Mouse (Mus musculus) embryonic facial prominence, embryonic 14.5 days (tissue): ENCODE data around the gene Fbxl16. TPM values are rescaled to one million over a fixed set of nuclear protein-coding genes. Genes with fewer than 3 reads are reported as not detected.

Experiments used
- ATAC-seq: fragments of 200-750 bp; cut with Nextera tagmentation; 2 replicates; pipeline ENCODE4 v1.8.0; 2017; ENCODE audit warnings: low read depth, moderate number of reproducible peaks, moderate TSS enrichment
- DNase-seq: peaks from one replicate; pipeline ENCODE4 v3.0.0-alpha.2; 2015; ENCODE audit warnings: low spot score
- H3K27ac ChIP-seq: fragments of 300-500 bp; sonication (generic); replicated peaks from 2 replicates; pipeline ENCODE4 v1.5.1; 2014; ENCODE audit warnings: low read depth, mild to moderate bottlenecking, low read length, moderate library complexity
- H3K27me3 ChIP-seq: fragments of 300-500 bp; sonication (generic); replicated peaks from 2 replicates; pipeline ENCODE4 v1.6.1; 2014; ENCODE audit warnings: low read length; ENCODE audit not compliant: control insufficient read depth, insufficient read depth
- H3K36me3 ChIP-seq: fragments of 300-500 bp; sonication (generic); 2 replicates; pipeline ENCODE4 v1.6.1; 2014; ENCODE audit warnings: low read length, mixed read lengths; ENCODE audit not compliant: control insufficient read depth, insufficient read depth
- H3K4me1 ChIP-seq: fragments of 300-500 bp; sonication (generic); 2 replicates; pipeline ENCODE4 v1.6.1; 2014; ENCODE audit warnings: antibody characterized with exemption, low read length; ENCODE audit not compliant: control insufficient read depth, insufficient read depth
- H3K4me2 ChIP-seq: fragments of 300-500 bp; sonication (generic); 2 replicates; pipeline ENCODE4 v1.6.1; 2014; ENCODE audit warnings: low read depth, mild to moderate bottlenecking, low read length, moderate library complexity, mixed read lengths
- H3K4me3 ChIP-seq: fragments of 300-500 bp; sonication (generic); 2 replicates; pipeline ENCODE4 v1.5.1; 2014; ENCODE audit warnings: low read depth, mild to moderate bottlenecking, low read length
- H3K9ac ChIP-seq: fragments of 300-500 bp; sonication (generic); 2 replicates; pipeline ENCODE4 v1.6.1; 2014; ENCODE audit warnings: low read depth, mild to moderate bottlenecking, low read length, moderate library complexity, mixed read lengths
- H3K9me3 ChIP-seq: fragments of 300-500 bp; sonication (generic); 2 replicates; pipeline ENCODE4 v1.6.1; 2016; ENCODE audit warnings: low read length; ENCODE audit not compliant: control insufficient read depth
- WGBS: fragments of 180-500 bp; shearing (Covaris S2); extraction: QIAGEN DNeasy Blood & Tissue Kit; methylation state at CpG from one replicate; pipeline ENCODE4 v1.1.7; 2014; 5-methylcytosine and 5-hydroxymethylcytosine counted together
- polyA plus RNA-seq: library from polyadenylated mRNA; unstranded; fragments of >200 nt; fragmentation: Nextera tagmentation; extraction: Ambion mirVana; gene quantifications from 2 replicates; pipeline ENCODE4 v1.2.1, GENCODE M21; 2014

Gene Fbxl16
- polyA plus RNA-seq, 1 experiment from 2014 or later, result 3.4 TPM

- ATAC-seq, result no peak; the same call in 1 of the 2 replicates
Observed at GRCm38 (mm10) chr17:25818851-25819780, 10.2 kb downstream of the Fbxl16 start.

GRCm38 (mm10) chr17:25823452-25823851 lies 14.6 kb downstream of the Fbxl16 start, which contains the start of gene Wdr24:
Wdr24 (plus strand) TSS chr17:25823627.
- Histone ChIP-seq H3K9ac (peak within 1 kb of the TSS; percentile 76), H3K4me1 (peaks cover 12% of the 10 kb centered on the region), H3K4me2 (peak within 1 kb of the TSS; percentile 98), H3K27me3 (peaks cover 28% of the 10 kb centered on the region), H3K4me3 (peak within 1 kb of the TSS; percentile 74), H3K9me3 (no peaks in the 10 kb centered on the region), H3K27ac (peak within 1 kb of the TSS; percentile 29; the same call in 1 of the 2 replicates), H3K36me3 (peaks cover 23% of the 10 kb centered on the region)
- peak; percentile 79 for ATAC-seq
- WGBS, result 0% methylated on average over 18 of the region's 18 CpGs
- peak; percentile 95 for DNase-seq

More at GRCm38 (mm10) chr17:25818851-25819780, 10.2 kb downstream of the Fbxl16 start:
- H3K4me1 ChIP-seq, result peaks cover 3% of the 10 kb centered on the region
- H3K4me2 ChIP-seq, result peak overlapping the region; percentile 31
- peak; percentile 21 for DNase-seq
- no peak overlapping the region for H3K27ac ChIP-seq
- no peaks in the 10 kb centered on the region for H3K36me3 ChIP-seq
- H3K27me3 ChIP-seq, result peaks cover 37% of the 10 kb centered on the region
- 0 out of 2 replicates have a peak overlapping the region, but pooled peaks have one; percentile 6 for H3K4me3 ChIP-seq
- H3K9ac ChIP-seq, result no peak overlapping the region; the same call in 1 of the 2 replicates
- WGBS, result 9% methylated on average over 34 of the region's 46 CpGs
- no peaks in the 10 kb centered on the region for H3K9me3 ChIP-seq

- peaks cover 17% of the 10 kb centered on the region for H3K27me3 ChIP-seq
- no peak overlapping the region for H3K27ac ChIP-seq
- WGBS, result 76% methylated on average over 15 of the region's 17 CpGs
- peaks cover 13% of the 10 kb centered on the region for H3K4me1 ChIP-seq
- peak overlapping the region; percentile 74 for H3K4me3 ChIP-seq
- H3K4me2 ChIP-seq, result peak overlapping the region; percentile 98
- H3K36me3 ChIP-seq, result peaks cover 23% of the 10 kb centered on the region
- peak overlapping the region; percentile 76 for H3K9ac ChIP-seq
- no peaks in the 10 kb centered on the region for H3K9me3 ChIP-seq
- ATAC-seq, result no peak
- no peak for DNase-seq
Observed at GRCm38 (mm10) chr17:25824362-25825142, 15.7 kb downstream of the Fbxl16 start.

GRCm38 (mm10) chr17:25825311-25825710 lies 16.4 kb downstream of the Fbxl16 start:
- Histone ChIP-seq H3K4me2 (no peak overlapping the region), H3K36me3 (peaks cover 30% of the 10 kb centered on the region), H3K27me3 (peaks cover 9% of the 10 kb centered on the region), H3K4me3 (no peak overlapping the region), H3K27ac (no peak overlapping the region), H3K9me3 (no peaks in the 10 kb centered on the region), H3K4me1 (peaks cover 18% of the 10 kb centered on the region), H3K9ac (no peak overlapping the region)
- no peak for DNase-seq
- 88% methylated on average over 6 of the region's 6 CpGs for WGBS
- ATAC-seq, result no peak

- 94% methylated on average over 27 of the region's 27 CpGs for WGBS
Observed at GRCm38 (mm10) chr17:25825984-25826570, 17.2 kb downstream of the Fbxl16 start.

GRCm38 (mm10) chr17:25827011-25827410 lies 18.1 kb downstream of the Fbxl16 start:
- H3K4me3 ChIP-seq, result no peak overlapping the region
- ATAC-seq (no peak), DNase-seq (no peak)
- no peak overlapping the region for H3K4me2 ChIP-seq
- no peak overlapping the region for H3K27ac ChIP-seq
- H3K4me1 ChIP-seq, result peaks cover 34% of the 10 kb centered on the region
- H3K9ac ChIP-seq, result no peak overlapping the region
- WGBS, result 97% methylated on average over 13 of the region's 13 CpGs
- H3K27me3 ChIP-seq, result no peaks in the 10 kb centered on the region
- H3K36me3 ChIP-seq, result peaks cover 45% of the 10 kb centered on the region
- no peaks in the 10 kb centered on the region for H3K9me3 ChIP-seq

More at GRCm38 (mm10) chr17:25825984-25826570, 17.2 kb downstream of the Fbxl16 start:
- ATAC-seq (no peak), DNase-seq (no peak)
- Histone ChIP-seq H3K9ac (no peak overlapping the region), H3K4me2 (no peak overlapping the region), H3K9me3 (no peaks in the 10 kb centered on the region), H3K27ac (no peak overlapping the region), H3K4me1 (peaks cover 25% of the 10 kb centered on the region), H3K4me3 (no peak overlapping the region), H3K27me3 (peaks cover 2% of the 10 kb centered on the region; the same call in 1 of the 2 replicates), H3K36me3 (peaks cover 38% of the 10 kb centered on the region)

GRCm38 (mm10) chr17:25827546-25828222 lies 18.8 kb downstream of the Fbxl16 start:
- H3K4me1 ChIP-seq, result peaks cover 35% of the 10 kb centered on the region
- H3K9me3 ChIP-seq, result no peaks in the 10 kb centered on the region
- H3K4me2 ChIP-seq, result no peak overlapping the region
- no peak overlapping the region for H3K9ac ChIP-seq
- DNase-seq (no peak), ATAC-seq (no peak)
- no peak overlapping the region for H3K27ac ChIP-seq
- WGBS, result 93% methylated on average over 19 of the region's 22 CpGs
- no peak overlapping the region for H3K4me3 ChIP-seq
- H3K36me3 ChIP-seq, result peaks cover 45% of the 10 kb centered on the region
- H3K27me3 ChIP-seq, result no peaks in the 10 kb centered on the region
